Mouse (Mus musculus) forebrain, embryonic 12.5 days (tissue): Measurements from ENCODE around the gene Ngdn. TPM values are rescaled to one million over a fixed set of nuclear protein-coding genes. Genes with fewer than 3 reads are reported as not detected.
A peak's percentile ranks its signal among the peaks of the same experiment; 100 is the strongest.
"Not testable (repeated sequence)": the region's sequence is repeated elsewhere in the genome, so short reads cannot be mapped to it uniquely, and the experiment has no call there.

Source experiments
- ATAC-seq: fragments of 200-750 bp; cut with Nextera tagmentation; 2 replicates; pipeline ENCODE4 v1.8.0; 2017; ENCODE audit warnings: moderate TSS enrichment; ENCODE audit not compliant: low FRiP score
- H3K27ac ChIP-seq: fragments of 300-500 bp; sonication (generic); 2 replicates; pipeline ENCODE4 v1.5.1; 2016; ENCODE audit warnings: mild to moderate bottlenecking
- H3K27me3 ChIP-seq: fragments of 300-500 bp; sonication (generic); 2 replicates; pipeline ENCODE4 v1.6.1; 2016; ENCODE audit warnings: mild to moderate bottlenecking
- H3K36me3 ChIP-seq: fragments of 300-500 bp; sonication (generic); replicated peaks from 2 replicates; pipeline ENCODE4 v1.6.1; 2016; ENCODE audit warnings: mild to moderate bottlenecking
- H3K4me1 ChIP-seq: fragments of 300-500 bp; sonication (generic); 2 replicates; pipeline ENCODE4 v1.6.1; 2016
- H3K4me2 ChIP-seq: fragments of 300-500 bp; sonication (generic); 2 replicates; pipeline ENCODE4 v1.6.1; 2016; ENCODE audit warnings: mild to moderate bottlenecking, moderate library complexity
- H3K4me3 ChIP-seq: fragments of 300-500 bp; sonication (generic); replicated peaks from 2 replicates; pipeline ENCODE4 v1.5.1; 2016; ENCODE audit warnings: mild to moderate bottlenecking
- H3K9ac ChIP-seq: fragments of 300-500 bp; sonication (generic); 2 replicates; pipeline ENCODE4 v1.6.1; 2016; ENCODE audit warnings: mild to moderate bottlenecking
- H3K9me3 ChIP-seq: fragments of 300-500 bp; sonication (generic); 2 replicates; pipeline ENCODE4 v1.6.1; 2016
- WGBS: fragments of 180-500 bp; shearing (Covaris S2); methylation state at CpG from one replicate; pipeline ENCODE4 v1.1.7; 2016; 5-methylcytosine and 5-hydroxymethylcytosine counted together
- polyA plus RNA-seq: library from polyadenylated mRNA; unstranded; fragments of >200 nt; fragmentation: Nextera tagmentation; extraction: Ambion mirVana; gene quantifications from 2 replicates; pipeline ENCODE4 v1.2.1, GENCODE M21; 2016

Ngdn gene
- polyA plus RNA-seq, 1 experiment from 2014 or later = 71.7 TPM

DNA sequence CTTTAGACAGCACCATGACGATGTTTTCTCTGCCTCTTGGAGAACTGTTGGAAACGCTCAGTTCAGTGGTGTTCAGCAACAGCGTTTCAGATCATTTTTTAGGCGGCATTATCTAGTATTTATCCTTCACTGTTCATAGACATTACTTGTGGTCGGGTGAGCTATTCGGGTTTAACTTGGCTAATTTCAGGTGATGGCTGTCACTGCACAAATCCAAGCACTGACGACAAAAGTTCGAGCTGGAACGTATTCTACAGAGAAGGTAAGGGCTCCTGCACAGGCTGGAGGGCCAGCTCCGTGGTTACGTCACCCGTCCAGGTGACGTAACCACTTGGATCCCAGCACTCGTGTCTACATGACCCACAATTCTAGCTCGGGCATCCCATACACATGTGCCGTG lies 1.6 kb downstream of the Ngdn start:
- peaks cover 18% of the 10 kb centered on the region for H3K4me1 ChIP-seq
- no peak overlapping the region for H3K4me2 ChIP-seq
- H3K9ac ChIP-seq = no peak overlapping the region
- H3K4me3 ChIP-seq = no peak overlapping the region
- no peak overlapping the region for H3K27ac ChIP-seq
- no peaks in the 10 kb centered on the region for H3K27me3 ChIP-seq
- H3K36me3 ChIP-seq = peaks cover 25% of the 10 kb centered on the region
- 93% methylated on average over 16 of the region's 16 CpGs for WGBS
- ATAC-seq = no peak
- H3K9me3 ChIP-seq = no peaks in the 10 kb centered on the region

DNA sequence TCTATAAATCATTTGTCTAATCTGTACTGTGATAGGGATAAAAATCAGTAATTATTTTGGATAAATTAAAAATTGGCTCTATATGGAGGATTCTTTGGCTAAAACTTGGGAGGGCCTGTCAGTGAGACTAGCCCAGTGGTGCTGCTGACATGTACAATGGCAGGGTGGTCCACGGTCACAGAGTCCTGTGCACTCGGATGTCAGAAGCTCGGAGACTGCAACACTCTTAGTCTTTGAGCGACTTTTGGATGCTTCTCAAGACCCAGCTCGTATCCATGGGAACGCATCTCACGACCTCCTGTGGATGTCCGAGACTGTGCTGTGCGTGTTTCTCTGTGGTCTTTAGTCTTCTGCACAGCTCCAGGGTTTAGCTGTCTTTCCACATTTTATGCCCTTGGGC lies 5.1 kb downstream of the Ngdn start:
- H3K9me3 ChIP-seq = no peaks in the 10 kb centered on the region
- H3K36me3 ChIP-seq = peaks cover 58% of the 10 kb centered on the region
- no peak for ATAC-seq
- no peak overlapping the region for H3K4me2 ChIP-seq
- H3K4me1 ChIP-seq = peaks cover 18% of the 10 kb centered on the region
- no peaks in the 10 kb centered on the region for H3K27me3 ChIP-seq
- H3K4me3 ChIP-seq = no peak overlapping the region
- no peak overlapping the region for H3K27ac ChIP-seq
- 71% methylated on average over 9 of the region's 9 CpGs for WGBS
- no peak overlapping the region for H3K9ac ChIP-seq

DNA sequence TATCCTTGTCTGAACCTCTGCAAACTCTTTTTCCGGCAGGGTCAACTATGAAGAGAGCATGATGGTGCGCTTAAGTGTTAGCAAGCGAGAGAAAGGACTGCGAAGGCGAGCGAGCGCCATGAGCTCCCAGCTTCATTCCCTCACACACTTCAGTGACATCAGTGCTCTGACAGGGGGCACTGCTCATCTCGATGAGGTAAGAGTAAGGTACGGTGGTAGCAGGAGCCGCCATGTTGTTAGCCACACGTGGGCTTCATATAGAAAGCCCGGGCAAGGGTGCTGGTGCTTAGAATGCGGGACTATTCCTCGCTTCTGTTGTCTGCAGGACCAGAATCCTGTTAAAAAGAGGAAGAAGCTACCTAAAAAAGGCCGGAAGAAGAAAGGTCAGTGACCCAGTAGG lies 7.8 kb downstream of the Ngdn start:
- Histone ChIP-seq H3K27ac (no peak overlapping the region), H3K4me3 (no peak overlapping the region), H3K9me3 (no peaks in the 10 kb centered on the region), H3K27me3 (no peaks in the 10 kb centered on the region), H3K36me3 (peaks cover 49% of the 10 kb centered on the region), H3K4me1 (peaks cover 16% of the 10 kb centered on the region), H3K9ac (no peak overlapping the region), H3K4me2 (no peak overlapping the region)
- 90% methylated on average over 15 of the region's 15 CpGs for WGBS
- no peak for ATAC-seq

DNA sequence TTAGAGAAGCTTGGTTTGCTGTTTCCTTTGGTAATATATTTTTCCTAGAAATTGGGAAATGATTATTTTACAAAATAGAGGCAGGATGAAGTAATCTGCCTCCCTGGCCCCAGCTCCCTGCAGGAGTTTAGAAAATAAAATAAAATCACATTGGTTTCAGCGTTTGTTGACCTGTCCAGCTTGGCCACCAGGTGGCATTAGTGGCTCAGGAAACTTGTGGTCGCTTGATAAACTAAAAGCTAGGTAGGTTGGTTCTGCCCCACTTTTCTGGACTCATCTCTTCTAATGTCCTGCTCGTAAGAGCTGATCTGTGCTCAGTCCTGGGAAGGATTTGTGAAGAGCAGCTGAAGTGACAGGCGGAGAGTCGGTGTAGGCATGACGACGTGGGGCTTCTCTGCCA lies 9.0 kb downstream of the Ngdn start:
- H3K36me3 ChIP-seq = peaks cover 49% of the 10 kb centered on the region
- no peak overlapping the region for H3K4me3 ChIP-seq
- no peaks in the 10 kb centered on the region for H3K9me3 ChIP-seq
- no peak overlapping the region for H3K9ac ChIP-seq
- no peak for ATAC-seq
- 63% methylated on average over 7 of the region's 7 CpGs for whole genome bisulfite sequencing
- H3K4me2 ChIP-seq = no peak overlapping the region
- no peaks in the 10 kb centered on the region for H3K27me3 ChIP-seq
- H3K4me1 ChIP-seq = peaks cover 29% of the 10 kb centered on the region
- H3K27ac ChIP-seq = no peak overlapping the region

DNA sequence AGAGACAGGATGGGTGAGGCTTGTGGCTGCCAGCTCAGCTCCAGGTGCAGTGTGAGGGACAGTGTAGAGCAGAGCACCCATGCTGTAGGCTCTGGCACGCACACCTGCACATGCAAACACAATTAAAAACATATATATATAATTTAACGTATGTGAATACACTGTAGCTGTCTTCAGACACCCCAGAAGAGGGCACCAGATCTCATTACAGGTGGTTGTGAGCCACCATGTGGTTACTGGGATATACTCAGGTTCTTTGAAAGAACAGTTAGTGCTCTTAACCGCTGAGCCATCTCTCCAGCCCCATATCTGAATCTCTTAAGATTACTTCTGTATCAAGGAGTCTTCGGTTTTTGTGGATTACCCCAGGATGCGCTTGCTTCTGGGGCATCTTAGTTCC lies 10.3 kb downstream of the Ngdn start:
- Histone ChIP-seq H3K4me1 (peaks cover 31% of the 10 kb centered on the region), H3K9me3 (no peaks in the 10 kb centered on the region), H3K27ac (no peak overlapping the region), H3K4me3 (no peak overlapping the region), H3K27me3 (no peaks in the 10 kb centered on the region), H3K9ac (no peak overlapping the region), H3K4me2 (no peak overlapping the region), H3K36me3 (peaks cover 47% of the 10 kb centered on the region)
- 84% methylated on average over 5 of the region's 5 CpGs for WGBS
- no peak for ATAC-seq

DNA sequence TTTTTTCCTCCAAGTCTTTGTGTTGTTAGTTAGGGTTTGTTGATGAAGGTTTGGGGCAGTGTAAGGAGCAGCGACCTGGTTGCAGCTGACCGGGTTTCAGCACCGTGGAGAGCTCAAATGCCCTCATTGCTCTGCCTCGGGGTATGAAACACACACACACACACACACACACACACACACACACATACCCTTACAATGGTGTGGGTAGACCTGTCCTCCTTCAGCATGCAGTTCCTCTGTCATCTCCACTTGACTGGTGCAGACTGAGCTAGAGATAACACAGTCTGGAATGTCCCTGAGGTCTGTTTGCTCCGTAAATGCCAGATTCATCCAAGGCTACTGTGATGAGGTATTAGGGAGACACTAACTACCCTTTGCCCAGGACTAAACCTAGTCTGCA lies 12.0 kb downstream of the Ngdn start:
- peak overlapping the region; percentile 94 for H3K27ac ChIP-seq
- ATAC-seq = peak; percentile 4; the same call in 1 of the 2 replicates
- H3K4me1 ChIP-seq = peaks cover 35% of the 10 kb centered on the region
- 19% methylated on average over 5 of the region's 5 CpGs for WGBS
- no peaks in the 10 kb centered on the region for H3K27me3 ChIP-seq
- no peaks in the 10 kb centered on the region for H3K9me3 ChIP-seq
- peaks cover 31% of the 10 kb centered on the region for H3K36me3 ChIP-seq
- H3K9ac ChIP-seq = peak overlapping the region; percentile 25; the same call in 1 of the 2 replicates
- peak overlapping the region; percentile 47; the same call in 1 of the 2 replicates for H3K4me2 ChIP-seq
- H3K4me3 ChIP-seq = no peak overlapping the region; the same call in 1 of the 2 replicates

DNA sequence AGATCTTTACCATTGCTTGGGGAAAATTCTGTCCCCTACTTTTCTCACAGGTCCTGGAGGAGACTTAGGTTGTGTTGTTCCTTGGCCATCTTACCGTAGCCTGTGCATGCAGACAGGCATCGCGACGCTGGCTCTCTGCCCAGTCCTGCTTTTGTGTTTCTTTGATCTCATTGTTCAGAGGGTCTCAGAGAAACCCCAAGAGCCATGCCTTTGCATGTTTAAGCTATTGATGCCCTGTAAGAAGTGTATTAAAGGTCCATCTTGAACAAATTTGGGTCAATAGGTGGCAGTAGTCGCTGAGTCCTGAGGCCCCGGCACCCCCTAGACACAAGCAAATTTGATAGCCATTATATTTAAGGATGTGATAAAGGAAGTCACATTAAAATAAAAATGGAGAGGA lies 12.4 kb downstream of the Ngdn start:
- H3K27ac ChIP-seq = peak overlapping the region; percentile 94
- no peaks in the 10 kb centered on the region for H3K9me3 ChIP-seq
- 3% methylated on average over 6 of the region's 6 CpGs for WGBS
- H3K9ac ChIP-seq = peak overlapping the region; percentile 25; the same call in 1 of the 2 replicates
- ATAC-seq = peak; percentile 43
- peak overlapping the region; percentile 47; the same call in 1 of the 2 replicates for H3K4me2 ChIP-seq
- peaks cover 27% of the 10 kb centered on the region for H3K36me3 ChIP-seq
- no peak overlapping the region; the same call in 1 of the 2 replicates for H3K4me3 ChIP-seq
- no peaks in the 10 kb centered on the region for H3K27me3 ChIP-seq
- peaks cover 39% of the 10 kb centered on the region for H3K4me1 ChIP-seq

DNA sequence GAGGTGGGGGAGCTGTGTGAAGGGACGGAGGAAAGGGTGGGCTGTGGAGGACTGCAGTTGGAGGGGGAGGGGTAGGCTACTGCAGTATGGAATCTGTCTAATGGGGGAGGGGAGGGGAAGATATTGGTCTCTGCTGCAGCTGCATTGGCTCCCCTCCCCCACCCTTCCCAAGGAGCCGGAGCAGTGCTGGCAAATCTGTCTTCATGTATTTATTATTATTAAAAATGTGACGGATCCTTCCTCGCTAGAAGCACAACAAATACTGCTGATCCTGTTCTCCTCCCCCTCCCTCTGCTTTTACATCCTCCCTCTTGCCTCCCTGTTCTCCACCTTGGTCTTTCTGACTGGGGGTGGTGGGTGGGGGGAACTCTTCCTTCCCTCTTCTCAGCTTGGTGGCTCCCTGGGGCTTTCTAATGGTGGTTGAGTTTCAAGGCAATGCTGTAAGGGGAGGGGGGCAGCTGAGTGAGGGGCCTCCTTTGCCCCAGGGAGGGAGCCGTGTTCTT lies 13.1 kb downstream of the Ngdn start:
- peak overlapping the region; percentile 10; the same call in 1 of the 2 replicates for H3K4me3 ChIP-seq
- 3% methylated on average over 5 of the region's 5 CpGs for WGBS
- peak; percentile 85 for ATAC-seq
- peaks cover 46% of the 10 kb centered on the region for H3K4me1 ChIP-seq
- no peaks in the 10 kb centered on the region for H3K9me3 ChIP-seq
- peak overlapping the region; percentile 49 for H3K9ac ChIP-seq
- no peaks in the 10 kb centered on the region for H3K27me3 ChIP-seq
- peak overlapping the region; percentile 47 for H3K4me2 ChIP-seq
- H3K27ac ChIP-seq = peak overlapping the region; percentile 94
- peaks cover 19% of the 10 kb centered on the region for H3K36me3 ChIP-seq

DNA sequence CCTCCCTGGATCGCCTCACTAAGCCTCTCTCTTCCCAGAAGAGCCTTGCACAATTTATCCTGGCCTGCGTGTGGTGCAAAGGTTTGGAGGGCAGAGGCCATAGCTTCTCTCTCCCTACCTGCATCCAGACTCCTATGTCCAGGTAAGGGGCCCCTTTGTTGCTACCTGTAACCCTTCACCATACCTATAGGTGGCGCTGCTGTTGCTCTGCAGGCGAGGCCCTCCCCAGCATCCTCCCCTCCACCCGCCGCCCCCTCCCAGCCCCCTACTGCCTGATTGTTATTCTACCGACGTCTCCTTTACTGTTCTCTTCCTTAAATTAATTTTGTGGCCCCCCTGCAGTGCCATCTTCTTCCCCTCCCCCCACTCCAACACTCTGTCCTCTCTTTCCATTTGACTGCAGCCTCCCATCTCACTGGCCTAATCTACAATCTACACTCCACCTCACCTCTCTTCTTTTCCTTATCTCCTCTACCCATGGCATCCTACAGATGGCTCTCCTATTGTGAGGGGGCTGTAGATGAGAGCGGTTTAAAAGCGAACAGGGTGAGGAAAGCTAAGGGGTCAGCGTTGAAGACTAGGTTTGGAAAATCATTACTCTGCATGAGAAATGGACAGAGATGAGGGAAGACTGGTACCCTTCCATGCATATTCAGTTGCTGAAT lies 13.9 kb downstream of the Ngdn start:
- WGBS = 4% methylated on average over 11 of the region's 11 CpGs
- Histone ChIP-seq H3K36me3 (peaks cover 12% of the 10 kb centered on the region; the same call in 1 of the 2 replicates), H3K4me3 (no peak overlapping the region), H3K9ac (peak overlapping the region; percentile 49), H3K4me1 (peaks cover 48% of the 10 kb centered on the region), H3K27ac (peak overlapping the region; percentile 94), H3K27me3 (no peaks in the 10 kb centered on the region), H3K4me2 (peak overlapping the region; percentile 47), H3K9me3 (no peaks in the 10 kb centered on the region)
- ATAC-seq = peak; percentile 37

DNA sequence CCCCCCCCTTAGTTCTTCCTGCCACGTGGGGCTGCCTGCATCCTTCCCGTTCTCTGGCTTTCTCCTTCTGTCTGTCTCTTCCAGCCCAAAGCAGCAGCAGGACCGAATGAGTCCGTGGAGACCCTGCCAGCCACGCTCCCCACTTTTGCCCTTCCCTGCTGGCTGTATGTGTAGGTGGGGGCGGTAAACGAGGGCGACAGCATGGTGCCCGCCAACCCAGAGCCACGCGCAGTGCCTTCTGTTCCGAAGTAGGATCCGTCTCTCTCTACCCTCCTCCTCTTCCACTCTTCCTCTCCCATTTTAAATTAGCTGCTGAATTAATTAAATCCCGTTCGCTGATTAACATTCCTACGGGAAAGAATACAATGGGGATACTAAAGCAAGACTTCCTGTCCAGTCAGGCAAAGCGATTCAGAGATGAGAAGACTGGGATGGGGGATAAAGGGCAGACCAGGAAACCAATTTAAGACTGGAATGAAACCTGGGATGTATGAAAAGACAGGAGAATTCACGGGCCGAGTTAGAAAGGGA lies 17.5 kb downstream of the Ngdn start:
- ATAC-seq = no peak; the same call in 1 of the 2 replicates
- 11% methylated on average over 19 of the region's 19 CpGs for WGBS
- H3K27ac ChIP-seq = peak overlapping the region; percentile 66
- H3K4me2 ChIP-seq = peak overlapping the region; percentile 38
- peaks cover 40% of the 10 kb centered on the region for H3K4me1 ChIP-seq
- H3K9ac ChIP-seq = peak overlapping the region; percentile 18; the same call in 1 of the 2 replicates
- no peaks in the 10 kb centered on the region for H3K27me3 ChIP-seq
- H3K36me3 ChIP-seq = no peaks in the 10 kb centered on the region
- peak overlapping the region; percentile 6; the same call in 1 of the 2 replicates for H3K4me3 ChIP-seq
- no peaks in the 10 kb centered on the region for H3K9me3 ChIP-seq

DNA sequence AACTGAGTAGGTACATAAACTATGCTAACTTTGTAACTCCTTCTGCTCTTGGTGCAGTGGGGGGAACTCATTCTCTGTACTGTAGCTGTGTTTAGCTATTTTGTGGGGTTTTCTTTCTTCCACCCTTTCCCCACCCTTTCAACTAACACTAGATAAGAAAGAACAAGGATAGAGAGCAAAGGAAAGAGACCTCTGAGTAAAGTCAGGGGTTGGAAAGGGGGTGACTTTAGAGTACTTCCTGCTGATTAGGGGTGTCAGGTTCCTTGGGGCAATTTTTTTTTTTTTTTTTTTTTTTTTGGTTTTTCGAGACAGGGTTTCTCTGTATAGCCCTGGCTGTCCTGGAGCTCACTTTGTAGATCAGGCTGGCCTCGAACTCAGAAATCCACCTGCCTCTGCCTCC lies 28.4 kb downstream of the Ngdn start:
- WGBS = 88% methylated on average over 1 of the region's 2 CpGs
- H3K36me3 ChIP-seq = not testable (repeated sequence)

DNA sequence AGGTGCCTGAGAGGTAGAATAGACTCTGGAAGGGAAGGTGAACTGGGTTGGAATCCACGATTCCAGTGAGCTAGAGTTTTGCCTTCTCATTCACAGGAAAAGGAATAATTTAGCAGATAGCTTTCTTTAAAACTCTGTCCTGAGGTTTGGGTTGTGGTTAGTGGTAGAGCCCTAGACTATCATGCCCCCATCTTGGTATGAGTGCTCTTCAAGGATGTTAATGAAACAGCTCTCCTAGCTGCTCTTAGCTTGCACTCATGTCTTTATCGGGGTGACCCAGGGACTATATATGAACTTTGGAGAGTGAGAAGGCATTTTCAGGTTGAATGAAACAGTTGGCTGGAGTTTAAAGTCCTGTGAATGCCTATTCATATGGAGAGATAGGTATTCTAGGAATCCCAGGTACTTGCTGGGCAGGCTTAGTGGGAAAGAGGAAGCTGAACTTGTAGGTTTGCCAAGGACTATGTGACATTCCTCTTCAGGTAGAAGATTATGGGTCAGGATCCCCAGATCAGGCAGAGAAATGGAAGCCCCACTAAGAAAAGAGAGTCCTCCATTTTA lies 32.8 kb downstream of the Ngdn start:
- no peak overlapping the region for H3K4me3 ChIP-seq
- H3K4me2 ChIP-seq = no peak overlapping the region
- no peaks in the 10 kb centered on the region for H3K36me3 ChIP-seq
- H3K27me3 ChIP-seq = no peaks in the 10 kb centered on the region
- peaks cover 7% of the 10 kb centered on the region; the same call in 1 of the 2 replicates for H3K4me1 ChIP-seq
- no peak for ATAC-seq
- no peak overlapping the region for H3K9ac ChIP-seq
- 78% methylated on average over 2 of the region's 2 CpGs for WGBS
- 0 out of 2 replicates have a peak, but pooled peaks cover 2% of the 10 kb centered on the region for H3K9me3 ChIP-seq
- no peak overlapping the region for H3K27ac ChIP-seq

More for the DNA sequence above, 28.4 kb downstream of the Ngdn start:
- H3K27me3 ChIP-seq, ATAC-seq, H3K9me3 ChIP-seq, H3K27ac ChIP-seq, H3K4me3 ChIP-seq, H3K4me2 ChIP-seq, H3K9ac ChIP-seq, H3K4me1 ChIP-seq: not testable (repeated sequence)
